Mouse (Mus musculus) midbrain, embryonic 14.5 days (tissue): Measurements from ENCODE around the gene Krr1. TPM values are rescaled to one million over a fixed set of nuclear protein-coding genes. Genes with fewer than 3 reads are reported as not detected.
"Not testable (repeated sequence)": the region's sequence is repeated elsewhere in the genome, so short reads cannot be mapped to it uniquely, and the experiment has no call there.

Source experiments
- ATAC-seq: fragments of 200-750 bp; cut with Nextera tagmentation; 2 replicates; pipeline ENCODE4 v1.8.0; 2017; ENCODE audit warnings: moderate number of reproducible peaks, moderate library complexity; ENCODE audit not compliant: low FRiP score, low TSS enrichment
- DNase-seq: peaks from one replicate; pipeline ENCODE4 v3.0.0-alpha.2; 2015
- H3K27ac ChIP-seq: fragments of 300-500 bp; sonication (generic); replicated peaks from 2 replicates; pipeline ENCODE4 v1.5.1; 2014; ENCODE audit warnings: mild to moderate bottlenecking, low read depth, low read length, moderate library complexity
- H3K27me3 ChIP-seq: fragments of 300-500 bp; sonication (generic); 2 replicates; pipeline ENCODE4 v1.6.1; 2014; ENCODE audit warnings: low read length, control low read depth, mixed read lengths; ENCODE audit not compliant: control insufficient read depth, insufficient read depth
- H3K36me3 ChIP-seq: fragments of 300-500 bp; sonication (generic); 2 replicates; pipeline ENCODE4 v1.6.1; 2014; ENCODE audit warnings: low read length, control low read depth; ENCODE audit not compliant: control insufficient read depth, insufficient read depth
- H3K4me1 ChIP-seq: fragments of 300-500 bp; sonication (generic); 2 replicates; pipeline ENCODE4 v1.6.1; 2014; ENCODE audit warnings: mild to moderate bottlenecking, antibody characterized with exemption, low read length, control low read depth; ENCODE audit not compliant: control insufficient read depth, insufficient read depth
- H3K4me2 ChIP-seq: fragments of 300-500 bp; sonication (generic); 2 replicates; pipeline ENCODE4 v1.6.1; 2014; ENCODE audit warnings: mild to moderate bottlenecking, low read length, moderate library complexity
- H3K4me3 ChIP-seq: fragments of 300-500 bp; sonication (generic); replicated peaks from 2 replicates; pipeline ENCODE4 v1.5.1; 2014; ENCODE audit warnings: low read depth, low read length
- H3K9ac ChIP-seq: fragments of 300-500 bp; sonication (generic); replicated peaks from 2 replicates; pipeline ENCODE4 v1.6.1; 2014; ENCODE audit warnings: mild to moderate bottlenecking, low read length, moderate library complexity
- H3K9me3 ChIP-seq: fragments of 300-500 bp; sonication (generic); 2 replicates; pipeline ENCODE4 v1.6.1; 2016; ENCODE audit warnings: low read length, control low read depth, mixed read lengths; ENCODE audit not compliant: control insufficient read depth
- WGBS: fragments of 180-500 bp; shearing (Covaris S2); extraction: QIAGEN DNeasy Blood & Tissue Kit; methylation state at CpG from one replicate; pipeline ENCODE4 v1.1.7; 2014; 5-methylcytosine and 5-hydroxymethylcytosine counted together
- polyA plus RNA-seq: library from polyadenylated mRNA; unstranded; fragments of >200 nt; fragmentation: Nextera tagmentation; extraction: Ambion mirVana; gene quantifications from 2 replicates; pipeline ENCODE4 v1.2.1, GENCODE M21; 2014

Krr1 gene
- polyA plus RNA-seq, 1 experiment from 2014 or later, result 53.1 TPM

DNA sequence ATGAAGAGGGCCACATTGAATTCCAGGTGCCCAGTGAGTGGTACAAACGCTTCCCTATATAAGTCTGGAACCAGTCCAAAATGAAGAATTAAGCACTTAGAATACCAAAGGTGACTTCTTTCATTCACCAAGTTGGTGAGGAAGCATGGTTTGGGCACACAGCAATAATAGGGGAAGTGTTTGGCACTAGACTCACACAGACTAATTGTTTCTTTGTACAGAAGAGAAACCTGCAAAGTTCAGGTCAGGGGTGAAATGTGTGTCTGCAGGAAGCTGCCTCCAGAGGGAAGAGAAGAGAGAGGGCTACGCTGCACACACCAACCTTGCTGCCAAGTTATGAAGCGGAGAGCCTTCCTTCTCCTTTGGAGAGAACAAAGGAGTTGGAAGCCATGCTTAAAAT is 56.2 kb downstream of the Krr1 start:
- ATAC-seq, H3K4me1 ChIP-seq: not testable (repeated sequence)
- WGBS, result 67% methylated on average over 3 of the region's 3 CpGs

More for the DNA sequence above, 56.2 kb downstream of the Krr1 start:
- not testable (repeated sequence) for H3K9ac ChIP-seq, H3K36me3 ChIP-seq, DNase-seq, H3K4me3 ChIP-seq, H3K27me3 ChIP-seq, H3K27ac ChIP-seq, H3K4me2 ChIP-seq, H3K9me3 ChIP-seq

Other genes starting within 250 kb of the Krr1 start
- 0.42 TPM in 1 of 2 replicates, not detected in the other for gene Glipr1, start 30.0 kb downstream of the Krr1 start, polyA plus RNA-seq
- 0.57 TPM in 1 of 2 replicates, not detected in the other for gene Glipr1l1, start 87.5 kb downstream of the Krr1 start, polyA plus RNA-seq
- gene Glipr1l2, start 110.7 kb downstream of the Krr1 start, polyA plus RNA-seq, result not detected in 2 replicates
- gene Glipr1l3, start 187.7 kb downstream of the Krr1 start, polyA plus RNA-seq, result 0.33 and 0.59 TPM in 2 replicates
- 0.45 and 0.53 TPM in 2 replicates for gene Caps2, start 191.0 kb downstream of the Krr1 start, polyA plus RNA-seq